Mouse (Mus musculus): ENCODE measurements around the gene Golga2.

Gene Golga2

DNA sequence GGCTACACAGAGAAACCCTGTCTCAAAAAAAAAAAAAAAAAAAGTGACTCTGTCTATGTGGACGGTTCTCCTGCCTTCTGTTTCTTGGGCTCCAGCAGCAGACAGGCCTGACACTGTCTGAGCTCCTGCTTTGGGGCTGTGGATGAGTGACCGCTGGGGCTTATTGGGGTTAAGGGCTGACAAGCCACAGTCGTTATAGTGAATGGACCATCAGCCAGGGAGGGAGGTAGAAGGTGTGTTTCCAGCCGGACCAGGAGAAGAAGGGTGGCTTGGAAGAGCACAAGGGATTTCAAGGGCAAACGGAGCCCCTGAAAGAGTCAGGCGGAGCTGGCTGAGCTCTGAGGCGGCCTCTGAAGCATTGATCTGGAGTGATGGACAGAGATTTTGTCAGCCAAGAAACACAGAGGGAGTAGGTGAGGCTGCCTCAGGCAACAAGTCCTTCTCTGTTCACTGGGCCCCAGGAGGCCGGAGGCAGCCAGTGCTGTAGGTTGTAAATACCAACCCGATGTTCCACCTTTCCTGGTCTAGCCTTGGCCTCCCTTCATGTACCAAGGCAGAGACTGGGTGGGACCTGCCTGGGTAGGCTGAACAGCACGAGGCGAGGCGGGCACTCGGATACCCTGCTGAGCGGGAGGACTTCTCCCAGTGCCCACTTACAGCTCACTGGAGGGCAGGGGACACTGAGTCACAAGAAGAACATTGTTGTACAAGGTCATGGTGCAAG is 57.6 kb downstream of the Golga2 start:
- DNase-seq: no peak

DNA sequence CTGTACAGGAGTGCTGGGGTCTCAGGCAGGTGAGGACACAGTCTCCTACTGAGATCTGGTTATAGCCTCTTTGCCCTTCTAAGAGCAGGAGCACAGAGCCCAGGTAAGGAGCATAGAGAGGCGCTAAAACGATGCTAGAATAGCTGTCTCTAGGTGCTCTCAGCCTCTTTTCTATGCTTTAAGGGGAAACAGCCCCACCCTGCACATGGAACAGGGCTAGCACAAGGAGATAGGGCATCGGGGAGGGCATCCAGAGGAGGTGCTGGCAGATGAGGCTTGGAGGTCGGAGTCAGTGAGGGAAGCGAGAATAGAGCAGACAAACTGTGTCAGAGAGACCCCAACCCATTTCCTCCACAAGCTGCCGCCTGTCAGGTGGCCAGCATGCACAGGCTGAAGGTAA is 59.8 kb downstream of the Golga2 start:
- DNase-seq: no peak

DNA sequence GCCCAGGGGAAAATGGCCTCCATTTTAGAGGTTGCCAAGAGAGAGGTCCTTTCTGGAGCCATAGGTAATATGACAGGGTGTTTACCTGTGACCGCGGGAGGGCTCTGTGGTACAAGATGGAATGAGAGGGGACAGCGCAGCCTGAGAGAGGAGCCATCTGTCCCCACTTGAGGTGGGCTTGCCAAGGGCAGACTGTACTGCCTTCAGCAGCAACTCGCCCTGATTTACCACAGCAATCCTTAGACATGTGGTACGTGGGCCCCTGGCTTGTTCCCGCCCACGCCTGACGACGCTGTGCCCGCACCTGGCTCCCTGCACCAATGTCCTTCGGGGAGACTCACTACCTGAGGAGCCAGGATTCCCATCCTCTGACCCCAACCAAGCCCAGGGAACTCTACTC is 61.1 kb downstream of the Golga2 start:
- no peak for DNase-seq

DNA sequence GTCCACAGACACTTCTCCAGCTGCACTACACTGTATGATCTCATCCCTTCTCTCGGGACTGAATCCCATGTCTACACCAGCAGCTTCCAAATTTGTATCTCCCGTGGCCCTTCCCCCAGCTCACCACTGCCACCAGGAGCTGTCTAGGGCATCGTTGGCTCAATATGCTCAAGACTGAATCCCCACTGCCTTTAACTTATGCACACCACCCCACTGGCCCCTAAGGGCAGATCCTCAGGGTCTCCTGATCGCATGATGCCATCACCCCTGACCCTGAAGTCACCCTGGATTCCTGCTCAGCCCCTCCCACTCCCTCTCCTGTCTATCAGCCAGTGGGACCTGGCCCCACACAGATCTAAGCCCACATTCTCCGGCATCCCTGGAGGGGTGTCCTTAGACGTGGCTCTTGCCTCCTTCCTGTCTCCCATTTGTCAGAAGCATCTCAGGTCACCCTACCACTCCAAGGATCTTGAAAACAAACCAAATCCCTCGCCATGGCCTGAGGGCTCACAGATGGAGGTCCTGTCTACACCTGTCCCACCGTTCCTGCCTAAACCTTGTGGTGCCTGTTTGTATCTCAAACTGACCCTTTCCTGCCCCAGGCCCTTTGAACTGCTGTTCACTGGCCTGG is 62.6 kb downstream of the Golga2 start:
- DNase-seq: no peak

DNA sequence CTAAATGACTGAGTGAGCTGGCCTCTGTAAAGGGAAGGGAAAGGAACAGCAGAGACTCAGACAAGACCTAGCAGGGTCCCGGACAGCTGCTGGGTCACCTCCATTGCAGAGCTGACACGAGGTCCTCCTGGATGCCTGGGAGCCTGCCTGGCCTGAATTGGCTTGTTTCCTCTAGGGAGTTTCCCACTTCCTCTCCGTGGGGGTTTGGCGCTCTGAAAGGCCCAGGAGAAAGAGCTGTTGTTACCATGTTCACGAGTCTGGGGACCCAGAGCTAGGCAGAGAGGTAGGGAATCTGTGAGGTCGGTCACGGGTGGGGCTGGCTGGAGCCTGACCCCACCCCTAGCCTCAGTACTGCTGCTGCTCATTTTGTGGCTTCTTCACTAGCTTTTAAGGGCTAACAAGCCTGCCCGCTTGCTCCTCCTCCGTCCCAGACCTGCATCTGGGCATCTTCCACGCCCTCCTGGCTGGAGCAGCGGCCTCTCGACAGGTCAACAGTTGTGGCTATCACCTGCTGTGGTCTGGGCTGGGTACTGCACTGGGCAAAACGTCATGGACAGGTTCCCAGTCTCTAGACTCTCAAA is 63.4 kb downstream of the Golga2 start:
- no peak for DNase-seq

GRCm38 (mm10) chr2:32351471-32351961 is 64.3 kb downstream of the Golga2 start:
- no peak for DNase-seq

GRCm38 (mm10) chr2:32352151-32353006 is 65.2 kb downstream of the Golga2 start, which contains the start of gene Ciz1:
Gene Ciz1 (plus strand): TSS chr2:32352327.
- peak; percentile 13 for DNase-seq

DNA sequence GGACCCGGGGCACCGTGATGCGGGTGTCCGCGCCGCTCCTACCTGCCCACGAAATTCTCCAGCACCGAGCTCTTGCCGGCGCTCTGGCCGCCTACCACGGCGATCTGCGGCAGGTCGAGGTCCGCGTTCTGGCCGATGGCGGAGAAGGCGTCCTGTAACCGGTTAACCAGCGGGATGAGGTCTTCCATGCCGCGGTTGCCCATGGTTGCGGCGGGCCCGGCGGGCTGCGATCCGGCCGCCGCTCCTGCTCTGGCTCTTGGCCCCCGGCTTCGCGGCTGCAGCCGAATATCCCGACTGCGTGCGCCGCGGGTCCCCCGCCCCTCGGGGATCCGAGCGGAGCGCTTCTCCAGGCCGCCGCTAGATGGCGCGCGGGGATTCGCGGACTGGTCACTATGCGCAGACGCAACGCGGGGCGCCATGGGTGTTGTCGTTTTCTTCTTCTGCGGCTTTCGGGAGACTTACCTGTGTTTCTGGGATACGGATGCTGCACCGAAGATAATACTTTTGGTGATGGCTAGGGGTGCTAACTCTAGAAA is 65.9 kb downstream of the Golga2 start, which contains the start of gene Dnm1:
Gene Dnm1 (minus strand): TSS at position 332 of the 536 bp plus-strand sequence.
- DNase-seq: peak; percentile 92

- DNase-seq: no peak
These were observed 66.7 kb downstream of the Golga2 start for GRCm38 (mm10) chr2:32353836-32354235.

DNA sequence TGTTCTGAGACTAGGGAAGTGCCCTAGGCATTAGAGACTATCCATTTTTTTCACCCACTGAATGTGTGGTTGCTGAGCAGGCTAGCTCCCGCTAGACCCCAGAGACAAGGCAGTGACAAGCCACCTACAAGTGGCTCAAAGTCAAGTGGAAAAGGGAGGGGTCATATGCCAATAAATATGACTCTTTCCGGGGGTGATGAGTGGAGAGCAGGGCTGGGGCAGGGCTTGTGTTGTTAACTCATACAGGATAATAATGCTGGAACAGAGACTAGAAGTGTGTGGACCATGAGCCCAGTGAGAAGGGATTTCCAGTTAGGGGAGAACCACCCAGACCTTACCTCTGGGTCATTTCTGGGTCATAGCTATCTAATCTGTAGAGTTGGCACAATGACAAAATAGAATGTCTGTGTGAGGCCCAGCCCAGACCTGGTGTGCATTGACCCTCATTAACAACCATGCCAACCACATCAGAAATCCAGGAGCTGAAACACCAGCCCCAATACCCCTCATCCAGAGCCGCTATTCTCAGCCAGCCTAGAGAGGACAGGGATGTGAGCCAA is 67.2 kb downstream of the Golga2 start:
- no peak for DNase-seq

DNA sequence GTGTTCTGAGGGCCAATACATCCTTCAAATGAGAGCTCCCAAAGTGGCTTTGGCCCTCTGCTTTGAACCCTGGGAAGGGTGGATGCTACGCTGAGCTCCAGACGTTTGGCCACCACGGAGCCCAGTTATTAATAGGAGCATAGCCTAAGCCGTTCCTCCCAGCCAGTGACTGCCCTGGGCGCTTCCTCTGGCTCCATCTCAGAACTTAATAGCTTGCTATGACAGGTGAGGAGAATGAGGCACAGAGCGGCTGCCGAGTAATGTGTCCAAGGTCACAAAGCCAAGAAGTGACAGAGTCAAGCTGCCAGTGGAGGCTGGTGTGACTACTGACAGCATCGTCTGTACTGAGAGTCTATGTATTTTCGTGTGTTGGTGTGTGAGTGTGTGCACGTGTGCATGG is 69.0 kb downstream of the Golga2 start:
- DNase-seq: no peak

Measured in kidney, adult 18-20 months (tissue).